Mouse (Mus musculus): Measurements from ENCODE around the gene Fgfr2.

Gene Fgfr2

GRCm38 (mm10) chr7:132187456-132187855, 935.7 kb downstream of the Fgfr2 start:
- DNase-seq = no peak

DNA sequence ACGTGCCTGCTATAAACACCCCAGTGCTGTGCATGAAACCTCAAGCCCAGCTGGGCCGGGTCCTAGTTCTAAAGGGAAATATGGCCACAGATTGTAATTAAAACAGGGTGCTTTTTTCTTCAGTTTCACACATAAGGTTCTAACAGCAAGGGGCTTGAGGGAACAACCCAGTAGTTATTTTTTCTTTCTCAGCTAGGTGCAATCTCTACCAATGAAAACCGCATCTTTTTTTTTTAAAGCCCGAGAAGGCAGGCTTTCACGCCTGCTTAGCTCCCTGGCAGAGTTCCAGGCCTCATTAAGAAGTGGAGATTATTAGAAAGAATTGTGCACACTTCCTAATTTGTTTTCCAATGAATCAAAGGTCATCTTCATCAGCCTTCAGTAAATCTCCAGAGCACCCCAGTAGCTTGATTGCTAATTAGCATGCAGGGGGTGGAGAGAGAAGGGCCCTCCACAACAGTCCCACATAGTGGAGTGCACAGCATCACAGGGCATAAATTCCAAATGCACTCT, 939.2 kb downstream of the Fgfr2 start:
- DNase-seq = no peak

DNA sequence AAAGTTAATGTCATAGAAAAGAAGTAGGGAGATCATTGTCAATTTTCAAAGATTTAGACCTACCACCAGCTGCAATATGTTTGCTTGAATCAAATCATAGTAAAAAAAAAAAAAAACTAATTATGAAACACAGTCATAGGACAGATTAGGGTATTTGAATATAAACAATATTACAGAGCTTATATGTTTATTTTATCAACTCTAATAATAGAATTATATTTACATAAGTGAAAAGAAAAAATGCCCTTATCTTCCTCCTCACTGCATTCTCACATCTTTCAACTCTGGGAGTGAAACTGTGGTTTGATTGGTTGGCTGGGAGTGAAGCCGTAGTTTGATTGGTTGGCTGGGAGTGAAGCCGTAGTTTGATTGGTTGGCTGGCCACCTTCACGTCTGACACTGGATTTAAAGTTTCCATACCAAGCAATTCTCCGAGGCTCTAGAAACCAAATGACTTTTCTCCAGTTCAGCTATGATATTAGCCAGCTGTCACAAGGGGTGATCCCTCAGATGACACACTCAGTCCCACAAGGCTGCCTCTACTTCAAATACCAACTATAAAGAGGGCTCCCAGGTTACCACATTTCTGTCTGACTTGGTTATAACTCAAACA, 941.5 kb downstream of the Fgfr2 start:
- no peak for DNase-seq

- no peak for DNase-seq
These were observed 942.1 kb downstream of the Fgfr2 start for GRCm38 (mm10) chr7:132181042-132181441.

DNA sequence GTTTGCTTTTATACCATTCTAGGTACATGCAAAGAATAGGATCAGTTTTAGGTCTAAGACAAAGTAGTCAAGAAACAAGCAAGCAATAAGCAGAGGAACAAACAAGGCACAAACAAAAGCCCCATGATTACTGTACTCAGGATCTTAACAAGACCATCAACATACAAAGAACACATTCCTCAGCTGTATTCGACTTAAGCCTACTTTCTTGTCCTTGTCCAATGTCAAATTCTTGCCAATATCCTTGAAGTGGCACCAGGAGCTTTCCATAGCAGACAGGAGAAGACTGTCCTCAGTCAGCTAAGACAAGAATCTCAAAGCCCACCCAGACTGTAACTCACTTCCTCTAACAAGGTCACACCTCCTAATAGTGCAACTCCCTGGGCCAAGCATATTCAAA, 944.1 kb downstream of the Fgfr2 start:
- DNase-seq = no peak

- DNase-seq = no peak
These were observed 948.4 kb downstream of the Fgfr2 start for GRCm38 (mm10) chr7:132174787-132175186.

DNA sequence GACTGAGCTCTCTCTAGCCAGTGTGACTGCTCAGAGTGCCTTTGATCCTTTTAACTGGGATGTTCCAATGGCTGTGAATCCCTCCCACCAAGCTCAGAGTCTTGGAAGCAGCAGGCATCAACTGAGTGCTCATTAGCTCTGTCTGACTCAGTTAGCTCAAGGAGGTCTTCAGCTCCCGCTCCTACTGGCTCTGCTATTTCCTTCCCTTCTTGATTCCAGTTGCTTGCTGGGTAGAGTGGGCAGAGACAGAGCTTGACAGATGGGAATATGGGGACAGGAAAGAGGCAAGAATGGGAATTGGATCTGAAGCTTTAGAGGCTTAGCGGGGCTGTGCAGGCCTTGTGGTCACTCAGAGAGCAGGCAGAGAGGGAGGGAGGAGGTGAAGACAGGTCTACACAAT, 948.9 kb downstream of the Fgfr2 start:
- DNase-seq = no peak

- DNase-seq = no peak
These were observed 950.9 kb downstream of the Fgfr2 start for GRCm38 (mm10) chr7:132172220-132172619.

DNA sequence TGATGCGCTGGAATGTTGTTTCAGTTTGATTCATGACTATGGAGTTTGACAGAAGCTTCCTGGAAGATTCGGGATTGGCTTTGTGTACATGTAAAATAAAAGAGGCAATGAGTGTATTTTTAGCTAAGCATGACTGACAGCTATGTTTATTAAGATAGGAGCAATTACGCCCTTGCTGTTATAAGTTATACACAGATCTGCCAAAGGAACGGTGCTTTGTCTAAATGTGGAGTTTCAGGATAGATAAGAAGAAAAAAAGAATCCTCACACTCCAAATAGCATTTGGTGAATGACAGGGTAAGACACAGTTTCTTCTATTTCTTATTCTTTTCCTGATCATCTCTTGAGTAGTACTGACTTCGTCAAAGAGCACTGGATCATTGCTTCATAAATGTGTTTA, 951.4 kb downstream of the Fgfr2 start:
- DNase-seq = no peak

DNA sequence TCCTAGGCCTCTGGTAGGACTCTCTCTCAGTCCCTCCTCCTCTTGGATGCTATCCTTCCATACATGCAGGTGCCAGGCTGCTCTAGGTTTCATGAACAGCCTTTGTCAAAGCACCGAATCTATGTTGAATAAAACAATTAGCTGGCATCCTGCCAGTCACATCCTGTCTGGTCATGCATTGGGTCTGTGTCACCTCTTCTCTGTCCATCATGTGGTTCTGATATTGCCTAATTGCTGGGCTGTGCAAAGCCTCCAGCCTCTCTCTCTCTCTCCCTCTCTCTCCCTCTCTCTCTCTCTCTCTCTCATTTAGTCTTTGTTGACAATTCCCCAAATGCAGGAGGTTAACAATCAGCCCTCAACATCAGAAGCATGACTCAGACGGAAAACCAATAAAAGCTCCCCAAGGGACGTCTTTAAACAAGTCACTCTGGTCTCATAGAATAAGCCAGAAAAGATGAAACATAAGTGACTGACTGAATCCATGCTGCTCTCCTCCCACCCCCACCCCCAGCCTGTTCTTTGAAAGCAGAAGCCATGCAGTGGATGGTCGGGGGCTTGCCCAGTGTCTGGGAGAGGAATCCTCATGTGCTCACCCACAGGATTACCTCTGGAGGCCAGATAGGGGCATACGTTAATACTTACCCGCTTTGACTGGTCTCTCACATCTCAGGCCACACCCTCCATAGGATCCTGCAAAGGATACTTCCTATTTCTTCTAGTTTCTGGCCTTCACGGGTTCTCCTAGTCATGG, 953.6 kb downstream of the Fgfr2 start:
- DNase-seq = peak; percentile 9

GRCm38 (mm10) chr7:132167239-132167638, 955.9 kb downstream of the Fgfr2 start:
- no peak for DNase-seq

GRCm38 (mm10) chr7:132162254-132162653, 960.9 kb downstream of the Fgfr2 start:
- DNase-seq = no peak

GRCm38 (mm10) chr7:132158321-132159025, 964.7 kb downstream of the Fgfr2 start:
- no peak for DNase-seq

GRCm38 (mm10) chr7:132154368-132154961, 968.7 kb downstream of the Fgfr2 start, which contains the start of gene Cpxm2:
Gene Cpxm2, minus strand, starts transcription at chr7:132154739.
- DNase-seq = no peak

DNA sequence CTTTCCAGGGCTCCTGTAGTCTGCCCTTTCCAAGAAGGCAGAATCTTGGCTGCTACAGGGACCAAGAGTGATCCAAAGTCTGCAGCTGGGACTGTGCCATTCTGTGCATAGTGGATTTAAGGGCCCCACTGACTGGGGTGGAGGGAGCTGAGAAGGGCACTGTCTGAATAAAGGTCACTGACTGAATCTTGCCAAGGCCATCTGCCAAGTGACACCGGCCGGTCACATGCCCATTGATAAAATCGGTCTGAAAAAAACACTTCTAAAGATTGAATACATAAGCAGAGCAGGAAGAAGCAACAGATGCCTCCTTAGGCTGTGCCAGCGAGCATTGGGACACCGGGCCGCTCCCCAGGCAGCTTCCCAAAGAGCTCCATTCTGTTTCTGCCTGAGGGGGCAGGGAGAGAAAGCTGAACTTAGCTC, 969.4 kb downstream of the Fgfr2 start:
- no peak for DNase-seq

DNA sequence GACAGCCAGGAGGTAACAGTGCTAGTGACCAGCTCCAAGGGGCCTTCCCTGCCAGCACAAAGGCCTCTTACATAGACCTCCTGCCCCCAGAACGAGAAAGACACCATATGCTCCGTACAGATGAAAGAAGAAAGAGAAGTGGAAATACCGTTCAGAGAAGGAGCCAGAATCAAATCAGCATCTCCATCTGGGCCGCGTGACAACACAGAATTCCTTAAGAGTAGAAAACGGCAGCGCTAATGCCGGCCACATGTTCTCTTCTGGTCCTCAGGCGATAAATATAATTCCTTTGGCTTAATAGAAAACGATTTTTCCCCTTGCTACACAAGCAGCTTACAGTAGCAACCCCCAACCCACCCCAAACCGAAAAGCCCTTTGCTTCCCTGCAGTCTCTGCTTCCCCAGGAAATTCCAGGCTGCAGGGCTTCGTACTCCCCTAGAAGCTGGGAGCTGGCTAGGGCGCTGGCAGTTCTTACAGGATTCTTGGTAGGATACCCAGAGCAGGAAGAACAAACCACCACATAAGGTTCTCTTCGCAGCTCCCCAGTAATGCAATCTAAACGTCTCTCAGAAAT, 977.8 kb downstream of the Fgfr2 start:
- DNase-seq = no peak

DNA sequence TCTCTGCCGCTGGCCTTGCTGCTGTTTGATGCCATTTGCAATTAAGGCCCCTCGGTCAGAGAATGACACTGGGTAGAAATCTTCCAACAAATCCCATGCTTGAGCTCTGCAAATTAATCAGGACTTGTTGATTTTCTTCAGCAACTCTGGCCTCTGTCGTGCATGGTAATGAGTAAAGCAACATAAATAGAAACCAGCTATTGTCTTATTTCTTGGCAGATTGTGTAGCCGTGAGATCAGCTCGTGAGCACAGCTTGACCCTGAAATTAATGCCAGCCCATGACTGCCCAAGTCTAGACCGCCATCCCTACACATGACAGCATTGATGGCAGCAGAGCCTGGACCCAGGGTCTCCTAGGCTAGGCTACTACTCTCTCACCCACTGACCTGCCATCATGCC, 994.5 kb downstream of the Fgfr2 start:
- no peak for DNase-seq

DNA sequence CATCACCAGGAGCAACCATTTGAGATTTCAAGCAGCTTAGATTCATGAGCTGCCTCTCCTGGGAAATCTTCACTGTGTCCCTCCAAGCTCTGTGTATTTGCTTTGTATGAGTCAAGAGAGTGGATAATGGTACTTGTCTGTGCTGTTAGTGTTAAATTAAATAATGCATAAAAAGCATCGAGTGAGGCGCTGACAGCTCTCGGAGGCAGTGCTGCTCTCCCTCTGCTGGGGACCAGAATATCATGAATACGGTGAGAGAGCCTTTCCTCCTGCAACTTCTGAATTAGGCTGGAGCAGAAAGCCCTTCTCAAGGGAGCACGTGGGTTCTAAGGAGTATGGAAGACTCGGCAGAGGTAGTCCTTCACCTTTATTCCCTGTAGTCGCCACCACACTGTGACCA, 998.2 kb downstream of the Fgfr2 start:
- DNase-seq = no peak

DNA sequence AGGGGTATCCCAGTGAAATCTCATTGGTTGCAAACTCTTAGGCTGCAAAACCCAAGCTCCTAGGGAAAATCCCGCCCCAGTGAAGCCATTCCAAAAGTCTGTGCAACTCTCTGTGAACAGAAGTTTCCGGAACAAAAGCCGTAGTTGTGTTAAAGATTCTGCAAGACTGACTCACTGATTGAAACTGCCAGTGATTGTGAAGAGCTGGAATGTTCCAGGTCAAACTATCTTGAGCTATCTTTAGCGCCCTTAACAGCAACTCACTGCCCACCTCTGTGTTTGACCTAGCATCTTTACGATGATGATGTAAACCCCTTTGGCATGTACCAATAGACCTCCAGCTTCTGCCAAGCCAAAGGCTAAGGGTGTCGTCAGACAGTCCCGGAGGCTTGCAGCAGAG, 999.9 kb downstream of the Fgfr2 start:
- DNase-seq = no peak

- DNase-seq = no peak
These were observed 1003.3 kb downstream of the Fgfr2 start for GRCm38 (mm10) chr7:132119817-132120216.

GRCm38 (mm10) chr7:132111770-132112169, 1011.4 kb downstream of the Fgfr2 start:
- no peak for DNase-seq

DNA sequence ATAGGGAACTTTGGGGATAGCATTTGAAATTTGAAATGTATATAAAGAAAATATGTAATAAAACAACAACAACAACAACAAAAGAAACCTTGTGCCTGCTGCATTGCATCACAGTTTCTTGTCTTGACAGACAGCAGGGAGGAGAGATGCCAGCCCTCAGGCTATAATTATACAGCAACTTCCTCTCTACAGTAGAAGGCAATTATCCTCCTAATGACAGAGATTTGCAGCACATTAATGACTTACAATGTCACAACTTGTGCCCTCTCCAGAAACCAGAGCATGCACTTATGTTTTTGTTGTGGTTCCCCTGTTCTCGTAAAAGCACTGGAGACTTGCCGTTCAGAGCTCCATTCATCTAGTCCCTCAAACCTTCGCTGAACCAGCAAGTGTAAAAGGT, 1012.8 kb downstream of the Fgfr2 start:
- DNase-seq = no peak

GRCm38 (mm10) chr7:132106891-132107290, 1016.3 kb downstream of the Fgfr2 start:
- DNase-seq = no peak

Data from lung, postnatal 10 days (tissue).